Mouse (Mus musculus) MEL (cell line): Measurements from ENCODE around the gene Kpna3. TPM values are rescaled to one million over a fixed set of nuclear protein-coding genes. Genes with fewer than 3 reads are reported as not detected.

Experiments
- DNase-seq: peaks from one replicate; pipeline ENCODE4 v3.0.0; 2011; ENCODE audit warnings: low read depth, low spot score
- H3K27ac ChIP-seq: 2 replicates; pipeline ENCODE4 v1.5.1; 2012; ENCODE audit warnings: low read depth, mild to moderate bottlenecking, control low read depth, low read length, moderate library complexity; ENCODE audit not compliant: control insufficient read depth
- H3K27me3 ChIP-seq, 2 experiments: fragments of 150-350 bp in 1 of 2; sonication (generic) in 1 of 2; 2 replicates each; pipeline ENCODE4 v1.6.1; 2012; ENCODE audit warnings: low read length in 2 of 2, mild to moderate bottlenecking in 2 of 2, improper control_type of control experiment in 1 of 2, moderate library complexity in 1 of 2; ENCODE audit not compliant: insufficient read depth in 2 of 2, control insufficient read depth in 1 of 2
- H3K36me3 ChIP-seq, 2 experiments: 2 replicates each; pipeline ENCODE4 v1.6.1; 2012 to 2014; ENCODE audit warnings: low read length in 2 of 2, improper control_type of control experiment in 1 of 2, inconsistent platforms in 1 of 2, mild to moderate bottlenecking in 1 of 2; ENCODE audit not compliant: insufficient read depth in 2 of 2, control insufficient read depth in 1 of 2
- H3K4me1 ChIP-seq, 2 experiments: fragments of 150-350 bp in 1 of 2; sonication (generic) in 1 of 2; 2 replicates each; pipeline ENCODE4 v1.6.1; 2012; ENCODE audit warnings: low read length in 2 of 2, improper control_type of control experiment in 1 of 2, mild to moderate bottlenecking in 1 of 2; ENCODE audit not compliant: insufficient read depth in 2 of 2, control insufficient read depth in 1 of 2
- H3K4me3 ChIP-seq, 2 experiments: fragments of 150-350 bp in 1 of 2; sonication (generic) in 1 of 2; 2 replicates each; pipeline ENCODE4 v1.5.1; 2012; ENCODE audit warnings: low read depth in 2 of 2, low read length in 2 of 2, mild to moderate bottlenecking in 2 of 2, moderate library complexity in 2 of 2, control low read depth in 1 of 2, improper control_type of control experiment in 1 of 2; ENCODE audit not compliant: control insufficient read depth in 1 of 2, insufficient read depth in 1 of 2
- H3K79me2 ChIP-seq: 2 replicates; pipeline ENCODE4 v1.6.1; 2012; ENCODE audit warnings: mild to moderate bottlenecking, low read length, moderate library complexity; ENCODE audit not compliant: control insufficient read depth, poor library complexity, insufficient read depth
- H3K9ac ChIP-seq: 2 replicates; pipeline ENCODE4 v1.6.1; 2012; ENCODE audit warnings: low read depth, mild to moderate bottlenecking, control low read depth, low read length, moderate library complexity; ENCODE audit not compliant: control insufficient read depth, poor library complexity, severe bottlenecking
- H3K9me3 ChIP-seq: fragments of 150-350 bp; sonication (generic); replicated peaks from 2 replicates; pipeline ENCODE4 v1.6.1; 2012; ENCODE audit warnings: mild to moderate bottlenecking, low read length, improper control_type of control experiment, moderate library complexity; ENCODE audit not compliant: insufficient read depth
- CTCF ChIP-seq, 3 experiments: IDR thresholded peaks in 2 of 3; conservative IDR thresholded peaks in 1 of 3; 2 replicates each; pipeline ENCODE4 v1.5.1; 2011 to 2012; ENCODE audit warnings: low read length in 3 of 3, low read depth in 2 of 3, mild to moderate bottlenecking in 2 of 3, improper control_type of control experiment in 1 of 3, inconsistent platforms in 1 of 3, mixed read lengths in 1 of 3, moderate library complexity in 1 of 3; ENCODE audit not compliant: control insufficient read depth in 1 of 3, insufficient read depth in 1 of 3, poor library complexity in 1 of 3, severe bottlenecking in 1 of 3
- E2F4 ChIP-seq: IDR thresholded peaks from 2 replicates; pipeline ENCODE4 v1.6.1; 2011; ENCODE audit warnings: low read depth, low read length, improper control_type of control experiment, borderline replicate concordance
- EP300 ChIP-seq, 2 experiments: IDR thresholded peaks; 2 replicates each; pipeline ENCODE4 v1.6.1; 2011; ENCODE audit warnings: improper control_type of control experiment in 2 of 2, low read length in 2 of 2, low read depth in 1 of 2, mild to moderate bottlenecking in 1 of 2
- HCFC1 ChIP-seq: IDR thresholded peaks from 2 replicates; pipeline ENCODE4 v1.6.1; 2012; ENCODE audit warnings: low read depth, mild to moderate bottlenecking, inconsistent platforms, low read length, improper control_type of control experiment, moderate library complexity
- MAFK ChIP-seq: IDR thresholded peaks from 2 replicates; pipeline ENCODE4 v1.6.1; 2011; ENCODE audit warnings: low read depth, mild to moderate bottlenecking, low read length, improper control_type of control experiment, borderline replicate concordance
- MAX ChIP-seq: IDR thresholded peaks from 2 replicates; pipeline ENCODE4 v1.6.1; 2011; ENCODE audit warnings: low read length, improper control_type of control experiment
- MAZ ChIP-seq: IDR thresholded peaks from 2 replicates; pipeline ENCODE4 v1.6.1; 2012; ENCODE audit warnings: low read depth, mild to moderate bottlenecking, inconsistent platforms, low read length, improper control_type of control experiment
- MEF2A ChIP-seq: IDR thresholded peaks from 2 replicates; pipeline ENCODE4 v1.6.1; 2014; ENCODE audit warnings: low read depth, mild to moderate bottlenecking, inconsistent platforms, low read length, improper control_type of control experiment; ENCODE audit not compliant: poor library complexity, insufficient replicate concordance, severe bottlenecking; ENCODE audit errors: extremely low read depth
- MXI1 ChIP-seq: IDR thresholded peaks from 2 replicates; pipeline ENCODE4 v1.6.1; 2011; ENCODE audit warnings: mild to moderate bottlenecking, low read depth, low read length, improper control_type of control experiment
- MYB ChIP-seq: IDR thresholded peaks from 2 replicates; pipeline ENCODE4 v1.6.1; 2011; ENCODE audit warnings: mild to moderate bottlenecking, low read depth, low read length, improper control_type of control experiment
- MYC ChIP-seq: IDR thresholded peaks from 2 replicates; pipeline ENCODE4 v1.6.1; 2011; ENCODE audit warnings: low read depth, mild to moderate bottlenecking, low read length, improper control_type of control experiment, moderate library complexity
- NRF1 ChIP-seq: IDR thresholded peaks from 2 replicates; pipeline ENCODE4 v1.6.1; 2014; ENCODE audit warnings: low read depth, mild to moderate bottlenecking, inconsistent platforms, low read length, improper control_type of control experiment, moderate library complexity; ENCODE audit not compliant: poor library complexity, insufficient read depth, severe bottlenecking
- POLR2A ChIP-seq, 2 experiments: IDR thresholded peaks; 2 replicates each; pipeline ENCODE4 v1.6.1; 2011 to 2012; ENCODE audit warnings: low read length in 2 of 2, mild to moderate bottlenecking in 2 of 2, control low read depth in 1 of 2, improper control_type of control experiment in 1 of 2, low read depth in 1 of 2, moderate library complexity in 1 of 2; ENCODE audit not compliant: control insufficient read depth in 1 of 2, insufficient read depth in 1 of 2, poor library complexity in 1 of 2
- POLR2AphosphoS2 ChIP-seq: IDR thresholded peaks from 2 replicates; pipeline ENCODE4 v1.6.1; 2011; ENCODE audit warnings: low read length, improper control_type of control experiment
- RAD21 ChIP-seq: IDR thresholded peaks from 2 replicates; pipeline ENCODE4 v1.6.1; 2011; ENCODE audit warnings: mild to moderate bottlenecking, low read depth, low read length, improper control_type of control experiment
- SIN3A ChIP-seq: IDR thresholded peaks from 2 replicates; pipeline ENCODE4 v1.6.1; 2012; ENCODE audit warnings: low read length, improper control_type of control experiment, inconsistent platforms
- SMC3 ChIP-seq: IDR thresholded peaks from 2 replicates; pipeline ENCODE4 v1.6.1; 2011; ENCODE audit warnings: low read depth, low read length, improper control_type of control experiment
- TCF12 ChIP-seq: IDR thresholded peaks from 2 replicates; pipeline ENCODE4 v1.6.1; 2014; ENCODE audit warnings: low read depth, mild to moderate bottlenecking, inconsistent platforms, low read length, improper control_type of control experiment, moderate library complexity
- UBTF ChIP-seq: IDR thresholded peaks from 2 replicates; pipeline ENCODE4 v1.6.1; 2012; ENCODE audit warnings: low read depth, mild to moderate bottlenecking, inconsistent platforms, low read length, improper control_type of control experiment, moderate library complexity, borderline replicate concordance; ENCODE audit not compliant: insufficient read depth
- USF2 ChIP-seq, 2 experiments: IDR thresholded peaks; 2 replicates each; pipeline ENCODE4 v1.6.1; 2011 to 2012; ENCODE audit warnings: improper control_type of control experiment in 2 of 2, low read length in 2 of 2, borderline replicate concordance in 1 of 2, inconsistent platforms in 1 of 2, low read depth in 1 of 2, mild to moderate bottlenecking in 1 of 2; ENCODE audit not compliant: insufficient read depth in 1 of 2
- ZC3H11A ChIP-seq: IDR thresholded peaks from 2 replicates; pipeline ENCODE4 v1.6.1; 2012; ENCODE audit warnings: low read depth, mild to moderate bottlenecking, inconsistent platforms, low read length, improper control_type of control experiment
- ZKSCAN1 ChIP-seq: IDR thresholded peaks from 2 replicates; pipeline ENCODE4 v1.6.1; 2012; ENCODE audit warnings: low read depth, mild to moderate bottlenecking, inconsistent platforms, low read length, improper control_type of control experiment, moderate library complexity
- ZNF384 ChIP-seq: IDR thresholded peaks from 2 replicates; pipeline ENCODE4 v1.6.1; 2012; ENCODE audit warnings: low read depth, mild to moderate bottlenecking, inconsistent platforms, low read length, improper control_type of control experiment
- polyA plus RNA-seq, 2 experiments: library from polyadenylated mRNA; stranded (reverse) in 1 of 2; unstranded in 1 of 2; fragments of >175 nt in 1 of 2; fragments of >200 nt in 1 of 2; gene quantifications; 2 replicates each; pipeline versions ENCODE4 v1.2.1 to v1.2.4; 2012; ENCODE audit warnings: low replicate concordance in 2 of 2, low read depth in 1 of 2; ENCODE audit not compliant: insufficient read length in 2 of 2, insufficient read depth in 1 of 2, missing spikeins in 1 of 2
- total RNA-seq: library from RNA; depleted of rRNA; stranded (reverse); fragments of 300-350 nt; gene quantifications from 2 replicates; pipeline ENCODE4 v1.2.3, GENCODE M21; 2012; rRNA removed

The Kpna3 gene
- total and polyA plus RNA-seq, 3 experiments: 22.7 to 309 (median 51.3) TPM

DNA sequence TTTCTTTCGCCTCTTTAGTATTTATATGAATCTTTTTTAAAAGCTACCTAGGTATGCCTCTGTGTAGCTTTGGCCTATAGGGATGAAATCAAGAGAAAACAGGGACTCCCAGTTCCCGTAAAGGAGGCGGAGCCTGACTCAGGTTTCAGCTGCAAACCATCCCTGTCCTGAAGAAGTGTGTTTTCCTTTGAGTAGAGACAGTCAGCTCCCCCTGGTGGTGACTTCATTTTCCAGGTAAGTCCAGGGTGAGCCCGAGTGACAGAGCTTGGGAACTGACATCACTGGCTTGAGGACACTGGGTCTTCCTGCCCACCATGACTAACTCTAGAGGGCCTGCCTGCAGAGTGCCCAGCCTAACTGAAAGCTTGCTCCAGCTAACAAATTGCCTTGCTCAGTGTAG lies 122.8 kb downstream of the Kpna3 start:
- H3K9ac ChIP-seq: no peak overlapping the region
- H3K36me3 ChIP-seq: no peaks in the 10 kb centered on the region; a peak in 1 of 4 replicates
- no peak overlapping the region for H3K27ac ChIP-seq
- no peaks in the 10 kb centered on the region for H3K27me3 ChIP-seq
- TF ChIP-seq MYC (no peak), SIN3A (no peak), MAX (no peak), E2F4 (no peak), ZNF384 (no peak), MEF2A (no peak), HCFC1 (no peak), RAD21 (peak; percentile 38), MAFK (no peak), ZC3H11A (peak; percentile 9; the same call in 1 of the 2 replicates), MXI1 (no peak), USF2 (IDR thresholded peaks at IDR 0.05; ENCODE audit: borderline replicate concordance in 1 of 2, insufficient read depth in 1 of 2, low read depth in 1 of 2, low read length in 2 of 2) (no peak), ZKSCAN1 (no peak), POLR2AphosphoS2 (no peak), EP300 (IDR thresholded peaks at IDR 0.05; ENCODE audit: low read depth in 1 of 2, low read length in 2 of 2) (no peak), SMC3 (peak; percentile 52), MAZ (no peak), MYB (no peak), CTCF (IDR thresholded peaks at IDR 0.05 in 2 of 3, conservative IDR thresholded peaks at IDR 0.05 in 1 of 3; ENCODE audit: control insufficient read depth in 1 of 3, insufficient read depth in 1 of 3, low read depth in 2 of 3, low read length in 3 of 3, poor library complexity in 1 of 3, severe bottlenecking in 1 of 3) (peak; percentile 56 to 75 (median 73)), TCF12 (no peak), UBTF (no peak), NRF1 (no peak), POLR2A (IDR thresholded peaks at IDR 0.05; ENCODE audit: control insufficient read depth in 1 of 2, insufficient read depth in 1 of 2, low read depth in 1 of 2, low read length in 2 of 2, poor library complexity in 1 of 2) (no peak)
- H3K79me2 ChIP-seq: no peaks in the 10 kb centered on the region
- H3K9me3 ChIP-seq: no peaks in the 10 kb centered on the region
- DNase-seq: peak; percentile 78
- H3K4me3 ChIP-seq: no peak overlapping the region
- peaks cover 0 to 8% of the 10 kb centered on the region in 2 experiments; a peak in 1 of 4 replicates for H3K4me1 ChIP-seq

Other genes with a start within 250 kb of the Kpna3 start
- not detected in 2 replicates for gene Sgcg, start 181.4 kb downstream of the Kpna3 start, total RNA-seq
- gene Sgcg, start 181.4 kb downstream of the Kpna3 start, polyA plus RNA-seq: not detected
- 0.12 and 0.16 TPM in 2 replicates for gene Arl11, start 130.1 kb downstream of the Kpna3 start, total RNA-seq
- under 1 TPM in 1 of 2 experiments, not detected in 1; 0.68 TPM for gene Arl11, start 130.1 kb downstream of the Kpna3 start, polyA plus RNA-seq
- gene Ebpl, start 79.4 kb downstream of the Kpna3 start, total RNA-seq: 1.0 and 1.2 TPM in 2 replicates
- 10 to 100 TPM in 1 of 2 experiments, 1 to 10 TPM in 1; 3.4 to 14.3 TPM for gene Ebpl, start 79.4 kb downstream of the Kpna3 start, polyA plus RNA-seq
- 16.4 and 18.5 TPM in 2 replicates for gene Spryd7, start 117.0 kb upstream of the Kpna3 start, total RNA-seq
- 10 to 100 TPM in 1 of 2 experiments, not detected in 1; 14.3 TPM for gene Spryd7, start 117.0 kb upstream of the Kpna3 start, polyA plus RNA-seq
- gene Trim13, start 158.4 kb upstream of the Kpna3 start, total RNA-seq: 5.4 and 5.9 TPM in 2 replicates
- gene Trim13, start 158.4 kb upstream of the Kpna3 start, polyA plus RNA-seq: 1 to 10 TPM in 1 of 2 experiments, not detected in 1; 4.8 TPM
- 0.04 TPM in 1 of 2 replicates, not detected in the other for gene Kcnrg, start 167.6 kb upstream of the Kpna3 start, total RNA-seq
- under 1 TPM in 1 of 2 experiments, not detected in 1; 0.15 TPM for gene Kcnrg, start 167.6 kb upstream of the Kpna3 start, polyA plus RNA-seq